Comparison of ENCODE assay signal across 14 mouse cellular contexts in genomic region chr6:36608281-36608970, GRCm38 (mm10).
DNase-seq lines count a peak whose midpoint lies in the region; ATAC-seq and TF ChIP-seq lines count a peak whose summit lies in the region.
"Had no signal": no experiment of that assay in that cellular context is flagged by ENCODE, and none has a peak within 500 bp of the region (broad histone marks: within the 10 kb centered on the region; RNA-seq: fewer than 3 reads in every experiment).

No protein-coding gene starts in this region.

- DNase-seq in heart, adult 2 months: no peak
- no peak for DNase-seq in heart, adult 8-10 months (ENCODE audit: low spot score)
- DNase-seq in right cerebral cortex, adult 18-20 months: peak; percentile 56
- DNase-seq in right cerebral cortex, postnatal 4 days: no peak
- peak; percentile 9 to 16 for DNase-seq in heart, postnatal 10 days
- no peak for DNase-seq in B cell, adult 2 months
- DNase-seq: embryo, embryonic 11 days; lung, postnatal 4 days; thymus, postnatal 4 days had no signal

- TF ChIP-seq POLR2A in heart, adult 2 months (IDR thresholded peaks at IDR 0.05; ENCODE audit: insufficient read depth, low read depth, low read length): no peak

- H3K27ac ChIP-seq in heart, adult 2 months: peak overlapping the region; percentile 68
- H3K27ac ChIP-seq: kidney, embryonic 15.5 days; limb, embryonic 12.5 days; midbrain, embryonic 15.5 days; stomach, postnatal 0 days had no signal

- TF ChIP-seq EP300 in heart, adult 2 months (IDR thresholded peaks at IDR 0.05; ENCODE audit: insufficient read depth, low read depth, low read length): no peak

- no peak for TF ChIP-seq CTCF in heart, adult 2 months (IDR thresholded peaks at IDR 0.05)

- H3K9ac ChIP-seq in heart, adult 2 months (ENCODE audit: low read depth, low read length): no peak overlapping the region
- H3K9ac ChIP-seq: kidney, embryonic 15.5 days; limb, embryonic 12.5 days; midbrain, embryonic 15.5 days had no signal

- H3K36me3 ChIP-seq in heart, adult 2 months (ENCODE audit: control insufficient read depth, insufficient read depth, low read length): 0 out of 2 replicates have a peak, but pooled peaks cover 1% of the 10 kb centered on the region
- H3K36me3 ChIP-seq: kidney, embryonic 15.5 days; limb, embryonic 12.5 days; midbrain, embryonic 15.5 days had no signal

- no peak for ATAC-seq in activated CD4-positive, CD25-positive, alpha-beta regulatory T cell, adult 4 months
- ATAC-seq: midbrain, embryonic 15.5 days had no signal

- intact Hi-C loops in heart, adult 2 months (cut with DNase I): loop anchor here (10.0 kb wide), 1 partner anchor 154 kb away; no protein-coding TSS in a partner anchor
- intact Hi-C loops in heart, postnatal 10 days (cut with DNase I): loop anchor here (5.0 to 10.0 kb wide), 3 partner anchors 66 to 214 kb away; no protein-coding TSS in a partner anchor

- H3K79me2 ChIP-seq in heart, adult 2 months (replicated peaks; ENCODE audit: control insufficient read depth, insufficient read depth, low read length): no peaks in the 10 kb centered on the region

- H3K4me1 ChIP-seq in heart, adult 2 months (ENCODE audit: control insufficient read depth, insufficient read depth, low read length): no peaks in the 10 kb centered on the region
- H3K4me1 ChIP-seq: kidney, embryonic 15.5 days; limb, embryonic 12.5 days; midbrain, embryonic 15.5 days had no signal

- no peaks in the 10 kb centered on the region for H3K27me3 ChIP-seq in heart, adult 2 months (ENCODE audit: control insufficient read depth, insufficient read depth, low read length)
- H3K27me3 ChIP-seq: kidney, embryonic 15.5 days; limb, embryonic 12.5 days; midbrain, embryonic 15.5 days had no signal

- WGBS in heart, adult 2 months: 38% methylated on average over 10 of the region's 10 CpGs

- H3K4me3 ChIP-seq in heart, adult 2 months: no peak overlapping the region
- H3K4me3 ChIP-seq: kidney, embryonic 15.5 days; limb, embryonic 12.5 days; midbrain, embryonic 15.5 days had no signal

Comparison
In these comparisons a context has a peak if more than half of its experiments do, and no peak if none do; other contexts are left out.
1. DNase-seq: peak in right cerebral cortex, adult 18-20 months (single experiment) and heart, postnatal 10 days (2 of 2); none in heart, adult 2 months (0 of 2), heart, adult 8-10 months (single experiment), right cerebral cortex, postnatal 4 days (single experiment) and B cell, adult 2 months (0 of 2).